Mouse (Mus musculus) heart, adult 8-10 months (tissue): ENCODE measurements at regions not wholly inside any gene's neighbourhood (a gene's known extent, or its start where the extent isn't known, plus 50 kb on each side); places are given as distances from the start of the nearest gene placed in this dataset.

Experiments used
- DNase-seq: peaks from one replicate; pipeline ENCODE4 v3.0.0; 2022; ENCODE audit warnings: low spot score

- DNase-seq: no peak
Observed at GRCm38 (mm10) chr13:41694749-41695419, 89.2 kb downstream of the Tmem170b start.

GRCm38 (mm10) chr13:41696767-41697445 lies 91.2 kb downstream of the Tmem170b start:
- DNase-seq: no peak

GRCm38 (mm10) chr13:41701345-41701744 lies 95.6 kb downstream of the Tmem170b start:
- DNase-seq: no peak

- no peak for DNase-seq
Observed at GRCm38 (mm10) chr13:41701829-41702231, 96.1 kb downstream of the Tmem170b start.

- DNase-seq: no peak
Observed at GRCm38 (mm10) chr13:41703196-41703595, 97.5 kb downstream of the Tmem170b start.

- DNase-seq: peak; percentile 62
Observed at GRCm38 (mm10) chr13:41703618-41704017, 97.9 kb downstream of the Tmem170b start.

GRCm38 (mm10) chr13:41704806-41705205 lies 99.1 kb downstream of the Tmem170b start:
- DNase-seq: no peak

- no peak for DNase-seq
Observed at GRCm38 (mm10) chr13:41705636-41706035, 99.9 kb downstream of the Tmem170b start.

GRCm38 (mm10) chr13:41707811-41708210 lies 102.1 kb downstream of the Tmem170b start:
- DNase-seq: no peak

- no peak for DNase-seq
Observed at GRCm38 (mm10) chr13:41709071-41709470, 103.4 kb downstream of the Tmem170b start.

GRCm38 (mm10) chr13:41709475-41710227 lies 103.9 kb downstream of the Tmem170b start:
- peak; percentile 91 for DNase-seq

- no peak for DNase-seq
Observed at GRCm38 (mm10) chr13:41712616-41713015, 106.9 kb downstream of the Tmem170b start.
